Mouse (Mus musculus): ENCODE results near the gene Rad51. TPM values are rescaled to one million over a fixed set of nuclear protein-coding genes. Genes with fewer than 3 reads are reported as not detected.

Gene Rad51
- total RNA-seq, 2 experiments from 2014 or later: 0.61 to 1.6 TPM

- DNase-seq (ENCODE audit: low spot score in 2 of 2): no peak
- H3K4me3 ChIP-seq: no peak overlapping the region
- no peak for TF ChIP-seq CTCF (conservative IDR thresholded peaks at IDR 0.05)
- no peak overlapping the region for H3K27ac ChIP-seq
Measured at GRCm38 (mm10) chr2:119152255-119152654, 39.7 kb downstream of the Rad51 start.

DNA sequence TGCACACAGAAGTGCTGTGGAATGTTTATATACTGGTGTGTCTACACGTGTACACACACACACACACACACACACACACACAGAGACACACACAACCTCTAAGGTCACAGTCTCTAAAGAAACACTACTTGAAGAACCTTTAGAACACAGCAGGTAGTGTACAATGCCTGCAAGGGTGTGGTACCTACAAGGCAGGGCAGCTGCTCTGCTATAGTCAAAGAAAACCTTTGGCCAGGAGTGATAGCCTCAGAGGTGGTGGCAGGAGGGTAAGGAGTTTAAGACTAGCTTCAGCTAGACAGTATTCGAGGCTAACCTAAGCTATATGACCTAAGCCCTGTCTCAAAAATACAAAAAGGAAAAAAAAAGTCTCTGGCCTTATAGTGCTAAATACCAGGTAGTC lies 42.1 kb downstream of the Rad51 start:
- Histone ChIP-seq H3K27ac (no peak overlapping the region), H3K4me3 (no peak overlapping the region)
- no peak for TF ChIP-seq CTCF (conservative IDR thresholded peaks at IDR 0.05)
- DNase-seq (ENCODE audit: low spot score in 2 of 2): no peak

GRCm38 (mm10) chr2:119155388-119155787 lies 42.8 kb downstream of the Rad51 start:
- TF ChIP-seq CTCF (conservative IDR thresholded peaks at IDR 0.05): no peak
- Histone ChIP-seq H3K4me3 (peak overlapping the region; percentile 97; the same call in 1 of the 2 replicates), H3K27ac (no peak overlapping the region)
- DNase-seq (ENCODE audit: low spot score in 2 of 2): no peak

DNA sequence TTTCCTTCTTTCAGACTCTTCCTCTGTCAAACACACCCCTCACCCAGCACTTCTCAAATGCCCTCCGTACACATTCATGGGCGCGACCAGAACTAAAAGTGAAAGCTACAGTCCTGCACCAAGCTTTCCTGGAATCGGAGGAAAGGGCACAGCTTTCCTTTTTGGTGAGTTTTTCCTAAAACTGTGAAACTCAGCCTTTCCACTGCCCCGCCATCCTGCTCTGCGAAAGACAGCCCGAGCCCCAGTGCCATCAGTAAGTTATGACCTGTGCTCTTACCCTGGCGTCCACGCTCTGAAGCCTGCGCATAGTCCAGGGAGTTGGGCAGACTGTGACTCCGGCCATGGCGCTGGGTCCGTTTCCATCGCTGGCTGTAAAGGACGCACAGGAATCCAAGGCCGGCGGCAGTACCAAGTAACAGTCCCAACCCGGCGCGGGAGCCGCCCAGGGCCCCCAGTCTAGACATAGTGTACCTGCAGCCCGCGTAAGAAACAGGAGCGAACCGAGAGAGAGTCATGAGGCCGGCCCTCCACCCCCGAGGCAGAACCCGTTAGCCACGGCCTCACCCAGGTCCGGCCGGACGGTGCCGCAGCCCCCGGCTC lies 43.6 kb downstream of the Rad51 start:
- TF ChIP-seq CTCF (conservative IDR thresholded peaks at IDR 0.05): no peak
- H3K27ac ChIP-seq: peak overlapping the region; percentile 88
- H3K4me3 ChIP-seq: peak overlapping the region; percentile 97
- DNase-seq (ENCODE audit: low spot score in 2 of 2): no peak

DNA sequence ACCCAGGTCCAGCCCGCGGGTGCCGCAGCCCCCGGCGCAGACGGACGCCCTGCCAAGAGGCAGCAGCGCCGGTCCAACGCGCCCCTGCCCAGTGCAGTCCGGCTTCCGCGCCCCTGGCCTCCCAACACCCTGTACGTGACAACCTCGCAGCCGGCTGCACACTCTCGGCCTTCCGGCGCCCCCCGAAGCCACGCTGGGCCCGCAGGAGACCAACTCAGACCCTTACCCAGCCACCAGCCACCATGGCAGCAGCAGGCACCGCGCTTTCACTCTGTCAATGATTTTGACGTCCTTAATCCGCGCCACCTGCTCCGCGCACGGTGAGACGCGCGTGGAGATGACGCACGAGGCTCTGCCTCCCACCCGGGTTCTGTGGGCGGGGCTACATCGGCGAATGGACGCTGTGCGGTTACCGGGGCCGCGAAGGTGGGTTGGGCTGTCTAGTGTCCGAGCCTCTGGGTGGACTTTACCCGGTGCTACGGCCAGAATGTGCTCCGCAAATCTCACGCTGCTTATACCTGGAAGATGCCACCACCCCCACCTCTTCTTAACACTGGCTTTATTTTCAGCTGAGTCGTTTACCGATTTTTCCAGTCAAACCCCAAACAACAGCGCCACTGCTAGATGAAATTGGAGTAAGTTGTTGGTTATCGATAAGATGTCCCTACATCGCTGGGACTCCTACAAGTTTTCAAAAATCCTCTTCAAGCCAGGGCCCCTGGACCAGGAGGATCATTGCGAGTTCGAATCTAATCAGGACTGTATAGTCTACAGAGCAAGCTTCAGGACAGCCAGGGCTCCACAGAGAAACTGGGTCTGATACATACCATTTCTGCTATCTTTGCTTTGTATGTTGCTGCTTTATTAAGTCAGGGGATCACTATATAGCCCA lies 44.3 kb downstream of the Rad51 start, which contains the start of gene Rmdn3:
Rmdn3 (minus strand) TSS at position 354 of the 892 bp plus-strand sequence.
- peak within 1 kb of the TSS; percentile 88 for H3K27ac ChIP-seq
- peak within 1 kb of the TSS; percentile 97 for H3K4me3 ChIP-seq
- DNase-seq (ENCODE audit: low spot score in 2 of 2): peak; percentile 94 to 98
- peak; percentile 41 for TF ChIP-seq CTCF (conservative IDR thresholded peaks at IDR 0.05)

DNA sequence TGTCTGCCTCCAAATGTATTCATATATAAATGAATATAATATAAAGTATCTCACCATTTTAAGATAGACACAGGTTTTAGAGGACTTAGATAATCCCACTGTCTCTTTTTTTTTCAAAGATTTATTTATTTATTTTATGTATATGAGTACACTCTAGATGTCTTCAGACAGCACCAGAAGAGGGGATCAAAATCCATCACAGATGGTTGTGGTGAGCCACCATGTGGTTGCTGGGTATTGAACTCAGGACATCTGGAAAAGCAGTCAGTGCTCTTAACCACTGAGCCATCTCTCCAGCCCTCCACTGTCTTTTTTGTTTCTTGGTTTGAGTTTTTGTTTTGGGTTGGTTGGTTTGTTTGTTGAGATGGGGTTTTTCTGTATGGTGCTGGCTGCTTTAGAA lies 45.2 kb downstream of the Rad51 start:
- no peak for DNase-seq (ENCODE audit: low spot score in 2 of 2)
- no peak for TF ChIP-seq CTCF (conservative IDR thresholded peaks at IDR 0.05)
- Histone ChIP-seq H3K4me3 (no peak overlapping the region), H3K27ac (no peak overlapping the region)

- no peak for TF ChIP-seq CTCF (conservative IDR thresholded peaks at IDR 0.05)
- no peak overlapping the region for H3K27ac ChIP-seq
- no peak for DNase-seq (ENCODE audit: low spot score in 2 of 2)
- no peak overlapping the region for H3K4me3 ChIP-seq
Measured at GRCm38 (mm10) chr2:119161247-119161646, 48.7 kb downstream of the Rad51 start.

- TF ChIP-seq CTCF (conservative IDR thresholded peaks at IDR 0.05): no peak
- DNase-seq (ENCODE audit: low spot score in 2 of 2): no peak
Measured at GRCm38 (mm10) chr2:119163135-119163534, 50.5 kb downstream of the Rad51 start.

DNA sequence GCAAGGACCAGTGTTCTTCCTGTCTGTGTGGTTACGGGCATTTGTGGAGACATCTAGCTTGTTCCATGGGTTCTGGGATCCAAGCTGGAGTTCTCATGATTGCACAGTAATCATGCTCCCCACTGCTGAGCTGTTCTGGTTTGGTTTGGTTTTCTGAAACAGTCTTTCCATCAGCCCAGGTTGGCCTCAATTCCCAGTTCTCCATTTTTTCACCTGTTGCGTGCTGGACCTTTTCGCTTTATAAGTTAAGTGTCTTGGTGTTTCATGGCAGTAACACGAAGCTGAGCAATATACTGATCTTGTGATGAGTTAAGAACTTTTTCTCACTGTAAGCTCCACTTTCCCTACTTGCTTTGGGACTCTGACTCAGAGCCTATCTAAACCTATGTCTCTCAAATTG lies 51.4 kb downstream of the Rad51 start:
- H3K4me3 ChIP-seq: no peak overlapping the region
- TF ChIP-seq CTCF (conservative IDR thresholded peaks at IDR 0.05): no peak
- H3K27ac ChIP-seq: no peak overlapping the region
- DNase-seq (ENCODE audit: low spot score in 2 of 2): no peak

More at GRCm38 (mm10) chr2:119163135-119163534, 50.5 kb downstream of the Rad51 start:
- no peak overlapping the region for H3K4me3 ChIP-seq
- H3K27ac ChIP-seq: no peak overlapping the region

DNA sequence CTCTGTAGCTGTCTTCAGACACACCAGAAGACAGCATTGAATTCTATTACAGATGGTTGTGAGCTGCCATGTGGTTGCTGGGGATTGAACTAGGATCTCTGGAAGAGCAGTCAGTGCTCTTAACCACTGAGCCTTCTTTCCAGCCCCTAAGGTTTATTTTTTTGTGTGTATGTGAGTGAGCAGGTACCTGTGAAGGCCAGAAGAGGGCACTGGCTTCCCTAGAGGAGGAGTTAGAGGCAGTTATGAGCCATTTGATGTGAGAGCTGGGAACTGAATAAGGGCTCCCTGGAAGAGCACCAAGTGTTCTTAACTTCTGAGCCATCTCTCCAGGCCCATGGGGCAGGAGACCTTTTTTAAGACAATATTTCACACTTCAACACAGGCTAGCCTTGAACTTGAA lies 52.8 kb downstream of the Rad51 start:
- H3K27ac ChIP-seq: no peak overlapping the region
- TF ChIP-seq CTCF (conservative IDR thresholded peaks at IDR 0.05): peak; percentile 14; the same call in 1 of the 2 replicates
- no peak for DNase-seq (ENCODE audit: low spot score in 2 of 2)
- H3K4me3 ChIP-seq: no peak overlapping the region

- DNase-seq (ENCODE audit: low spot score in 2 of 2): no peak
- peak; percentile 50 for TF ChIP-seq CTCF (conservative IDR thresholded peaks at IDR 0.05)
- Histone ChIP-seq H3K4me3 (peak within 1 kb of the TSS; percentile 72), H3K27ac (no peak within 1 kb of the TSS)
Measured at GRCm38 (mm10) chr2:119166901-119167865, 54.6 kb downstream of the Rad51 start, which contains the start of gene Gchfr. Gene Gchfr, plus strand, starts transcription at chr2:119167773.

DNA sequence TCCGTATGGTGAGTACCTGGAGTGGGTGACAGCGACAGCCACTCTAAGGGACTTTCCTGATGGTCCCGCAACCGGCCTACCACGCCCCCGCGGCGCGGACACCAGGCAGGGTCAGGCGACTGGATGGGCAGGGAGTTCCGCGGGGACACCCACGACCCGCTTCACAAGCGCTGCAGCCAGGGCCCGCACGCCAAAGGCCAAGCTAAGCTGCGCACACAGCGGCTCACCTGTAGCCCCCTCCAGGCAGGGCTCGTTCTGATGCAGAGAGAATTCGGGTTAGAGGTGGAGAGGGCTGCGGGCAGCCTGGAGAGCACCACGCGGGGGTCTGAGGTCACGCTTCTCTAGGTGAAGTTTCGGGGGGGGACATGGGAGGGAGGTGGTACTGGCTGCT lies 55.3 kb downstream of the Rad51 start:
- H3K4me3 ChIP-seq: peak overlapping the region; percentile 72
- TF ChIP-seq CTCF (conservative IDR thresholded peaks at IDR 0.05): no peak
- no peak for DNase-seq (ENCODE audit: low spot score in 2 of 2)
- no peak overlapping the region for H3K27ac ChIP-seq

All from layer of hippocampus, adult 2 months (tissue).